8 mouse cellular contexts compared by ENCODE assay signal in the genomic region with DNA sequence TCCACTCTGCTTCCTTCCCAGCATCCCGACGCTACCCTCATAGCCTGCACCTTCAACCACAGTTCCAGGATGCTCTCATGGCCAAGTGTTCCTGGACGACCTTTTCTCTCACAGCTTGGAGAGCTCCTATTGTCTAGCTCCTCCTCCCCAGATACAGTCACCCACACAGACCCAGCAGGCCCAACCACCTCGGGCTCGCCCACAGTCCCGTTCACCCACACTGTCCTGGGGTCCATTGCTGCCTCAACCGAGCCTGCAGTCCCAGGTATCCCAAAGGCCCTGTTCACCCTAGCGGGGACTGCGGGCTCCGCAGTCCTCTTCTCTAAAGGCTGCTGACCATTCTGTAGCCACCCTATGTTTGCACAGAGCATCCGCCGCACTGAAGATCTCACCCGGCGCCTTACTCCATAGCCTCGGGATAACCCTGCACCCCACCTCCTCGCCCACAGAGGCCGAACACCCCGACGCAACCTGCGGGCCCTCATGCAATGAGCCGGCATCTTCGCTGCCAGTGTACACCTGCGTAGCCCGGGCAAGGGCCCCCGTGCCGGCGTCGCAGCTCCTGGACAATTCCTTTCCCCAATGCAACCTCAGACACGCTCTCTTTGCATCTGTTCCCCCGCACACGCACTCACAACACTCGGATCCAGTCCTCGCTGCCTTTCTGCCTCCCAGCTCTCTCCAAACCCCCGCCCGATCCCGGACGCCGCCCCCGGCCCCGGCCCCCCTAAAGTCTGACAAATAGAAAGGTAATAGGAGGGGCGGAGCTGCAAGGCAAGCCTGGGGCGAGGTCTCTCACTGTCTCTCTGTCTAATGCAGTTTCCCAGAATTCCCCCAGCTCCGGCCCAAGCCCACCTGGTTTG. TPM values are rescaled to one million over a fixed set of nuclear protein-coding genes. Genes with fewer than 3 reads are reported as not detected.
DNase-seq lines count a peak whose midpoint lies in the region; ATAC-seq lines count a peak whose summit lies in the region.

A gene (minus strand): TSS at position 500 of the 863 bp plus-strand sequence.

- H3K4me3 ChIP-seq in kidney, embryonic 14.5 days (ENCODE audit: low read length): peak within 1 kb of the TSS; percentile 84
- peak within 1 kb of the TSS; percentile 95 for H3K4me3 ChIP-seq in midbrain, embryonic 10.5 days

- H3K4me1 ChIP-seq in kidney, embryonic 14.5 days (ENCODE audit: control insufficient read depth, insufficient read depth, low read length): peaks cover 14% of the 10 kb centered on the region
- peaks cover 55% of the 10 kb centered on the region for H3K4me1 ChIP-seq in midbrain, embryonic 10.5 days

- intact Hi-C loops in heart, postnatal 36 days (cut with DNase I): loop anchor here (5.0 to 10.0 kb wide), 2 partner anchors 154 to 588 kb away; a partner anchor contains a TSS
- intact Hi-C loops in left cerebral cortex, postnatal 10 days (cut with DNase I): loop anchor here (5.0 kb wide), 1 partner anchor 154 kb away; no protein-coding TSS in a partner anchor

- no peaks in the 10 kb centered on the region for H3K9me3 ChIP-seq in kidney, embryonic 14.5 days (ENCODE audit: control insufficient read depth, low read length)
- no peaks in the 10 kb centered on the region for H3K9me3 ChIP-seq in midbrain, embryonic 10.5 days (replicated peaks)

- peak; percentile 50 for ATAC-seq in kidney, embryonic 14.5 days (ENCODE audit: low FRiP score, low TSS enrichment)

- peaks cover 27% of the 10 kb centered on the region for H3K36me3 ChIP-seq in kidney, embryonic 14.5 days (ENCODE audit: control insufficient read depth, insufficient read depth, low read length)
- peaks cover 44% of the 10 kb centered on the region for H3K36me3 ChIP-seq in midbrain, embryonic 10.5 days

- H3K27ac ChIP-seq in kidney, embryonic 14.5 days (ENCODE audit: low read depth, low read length): peak within 1 kb of the TSS; percentile 77
- H3K27ac ChIP-seq in midbrain, embryonic 10.5 days (replicated peaks): peak within 1 kb of the TSS; percentile 90

- no peak for DNase-seq in kidney, adult 9 months
- peak; percentile 61 for DNase-seq in MN1 (ENCODE audit: low spot score)
- peak; percentile 38 for DNase-seq in embryo, embryonic 9.5 days (ENCODE audit: extremely low spot score)
- peak; percentile 12 to 26 for DNase-seq in heart, postnatal 36 days
- DNase-seq in left cerebral cortex, postnatal 10 days (ENCODE audit: extremely low spot score in 1 of 2, low spot score in 2 of 2): peak in 1 of 2 experiments; percentile 58
- peak; percentile 42 for DNase-seq in midbrain, embryonic 10.5 days (ENCODE audit: low spot score)
- DNase-seq in testis, postnatal 10 days (ENCODE audit: low spot score): peak; percentile 58

- H3K9ac ChIP-seq in kidney, embryonic 14.5 days (ENCODE audit: low read depth, low read length): peak within 1 kb of the TSS; percentile 75

- H3K4me2 ChIP-seq in kidney, embryonic 14.5 days (replicated peaks; ENCODE audit: low read depth, low read length): peak within 1 kb of the TSS; percentile 76

- WGBS in kidney, embryonic 14.5 days: under 1% methylated on average over 42 of the region's 43 CpGs
- WGBS in midbrain, embryonic 10.5 days: 1% methylated on average over 43 of the region's 43 CpGs

- no peaks in the 10 kb centered on the region for H3K27me3 ChIP-seq in kidney, embryonic 14.5 days (ENCODE audit: control insufficient read depth, insufficient read depth, low read length)
- H3K27me3 ChIP-seq in midbrain, embryonic 10.5 days (ENCODE audit: low read depth, poor library complexity, severe bottlenecking): no peaks in the 10 kb centered on the region

RNA-seq across cellular contexts. Expression of the gene that starts here (rescaled TPM):
- not detected in 2 replicates for polyA plus RNA-seq in kidney, embryonic 14.5 days (2014; fragmentation: Nextera tagmentation; extraction: Ambion mirVana)
- total RNA-seq in heart, postnatal 36 days (2021): under 1 TPM; 0.31 to 0.33 TPM
- total RNA-seq in left cerebral cortex, postnatal 10 days (2021): 10 to 100 TPM; 12.1 to 13.7 TPM
- polyA plus RNA-seq in midbrain, embryonic 10.5 days (2016; fragmentation: Nextera tagmentation; extraction: Ambion mirVana): 0.28 and 0.61 TPM in 2 replicates

Comparison
In these comparisons a context has a peak if more than half of its experiments do, and no peak if none do; other contexts are left out.
1. RNA of the gene that starts here (total RNA-seq): 12.1 to 13.7 TPM in left cerebral cortex, postnatal 10 days; 0.31 to 0.33 TPM in heart, postnatal 36 days; every median in the first group is over 4 times any median in the second.
2. Peak in ATAC-seq, H3K4me3 ChIP-seq, H3K27ac ChIP-seq, H3K9ac ChIP-seq and H3K4me2 ChIP-seq in kidney, embryonic 14.5 days; RNA of the gene not detected or under 1 TPM.
3. Peak in DNase-seq in heart, postnatal 36 days; RNA of the gene not detected or under 1 TPM.
4. Peak in DNase-seq, H3K4me3 ChIP-seq and H3K27ac ChIP-seq in midbrain, embryonic 10.5 days; RNA of the gene not detected or under 1 TPM.